Mouse (Mus musculus) bone marrow, adult 2 months (tissue): ENCODE data around the gene Sh3pxd2b.

Experiments used
- CTCF ChIP-seq: fragments of 200-500 bp; IDR thresholded peaks from 2 replicates; pipeline ENCODE4 v1.5.1; 2011; ENCODE audit warnings: low read length, control low read depth; ENCODE audit not compliant: control insufficient read depth, insufficient read depth
- POLR2A ChIP-seq: fragments of 200-500 bp; IDR thresholded peaks from 2 replicates; pipeline ENCODE4 v1.6.1; 2011; ENCODE audit warnings: low read depth, mild to moderate bottlenecking, control low read depth, low read length, borderline replicate concordance; ENCODE audit not compliant: control insufficient read depth

GRCm38 (mm10) chr11:32358399-32358798, 10.8 kb downstream of the Sh3pxd2b start:
- no peak for TF ChIP-seq CTCF
- no peak for TF ChIP-seq POLR2A
